Mouse (Mus musculus): ENCODE results near the gene Cln5.

Cln5 gene

GRCm38 (mm10) chr14:103069864-103070611 is at the start of gene Cln5:
TSS of gene Cln5 (plus strand) at chr14:103070216.
- DNase-seq (ENCODE audit: low read depth, low spot score), result peak; percentile 90

- no peak for DNase-seq (ENCODE audit: low read depth, low spot score)
These were observed 40.8 kb upstream of the Cln5 start for GRCm38 (mm10) chr14:103029203-103029602.

DNA sequence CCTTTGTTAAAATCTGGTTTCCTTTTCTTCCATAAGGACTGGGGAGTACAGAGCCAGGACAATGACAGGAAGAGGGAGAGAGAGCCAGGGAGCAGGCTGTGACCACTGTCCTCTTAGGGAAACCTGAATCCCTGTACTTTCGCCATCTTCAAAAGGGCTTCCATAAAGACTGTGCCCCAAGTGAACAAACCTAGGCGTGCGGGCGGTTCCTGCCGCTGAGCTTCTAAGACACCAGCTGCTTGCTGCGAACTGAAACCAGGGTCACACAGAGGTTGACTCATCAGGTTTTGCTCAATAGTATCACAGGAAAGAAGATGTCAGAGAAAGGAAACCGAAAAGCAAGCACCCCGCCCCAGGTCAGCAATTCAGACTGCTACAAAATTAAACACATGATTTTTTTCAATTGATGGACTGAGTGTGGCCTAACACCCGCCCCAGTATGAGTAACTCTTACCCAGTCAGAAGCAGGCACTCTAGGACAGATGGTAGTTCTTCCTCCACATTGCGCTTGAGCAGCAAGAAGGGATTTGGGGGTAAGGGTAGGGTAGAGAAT is 36.7 kb upstream of the Cln5 start:
- DNase-seq (ENCODE audit: low read depth, low spot score), result no peak

- DNase-seq (ENCODE audit: low read depth, low spot score), result no peak
These were observed 35.9 kb upstream of the Cln5 start for GRCm38 (mm10) chr14:103034076-103034475.

GRCm38 (mm10) chr14:103037016-103037415 is 33.0 kb upstream of the Cln5 start:
- DNase-seq (ENCODE audit: low read depth, low spot score), result no peak

GRCm38 (mm10) chr14:103046677-103047076 is 23.3 kb upstream of the Cln5 start, which contains the start of gene Acod1:
TSS of gene Acod1 (plus strand) at chr14:103046977.
- no peak for DNase-seq (ENCODE audit: low read depth, low spot score)

GRCm38 (mm10) chr14:103048292-103049086 is 21.5 kb upstream of the Cln5 start:
- DNase-seq (ENCODE audit: low read depth, low spot score), result no peak

GRCm38 (mm10) chr14:103051159-103051769 is 18.8 kb upstream of the Cln5 start:
- DNase-seq (ENCODE audit: low read depth, low spot score), result peak; percentile 41

DNA sequence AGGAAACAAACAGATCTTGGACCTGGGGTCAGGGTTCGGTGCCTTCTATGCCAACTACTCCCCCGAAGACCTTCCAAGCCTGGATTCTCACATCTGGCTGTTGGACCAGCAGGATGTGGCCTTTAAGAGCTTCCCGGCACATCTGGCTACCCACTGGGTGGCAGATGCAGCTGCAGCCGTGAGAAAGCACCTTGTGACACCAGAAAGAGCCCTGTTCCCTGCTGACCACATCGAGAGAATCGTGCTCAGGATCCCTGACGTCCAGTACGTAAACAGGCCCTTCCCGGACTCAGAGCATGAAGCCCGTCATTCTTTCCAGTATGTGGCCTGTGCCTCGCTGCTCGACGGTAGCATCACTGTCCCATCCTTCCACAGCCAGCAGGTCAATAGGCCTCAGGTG is 15.3 kb upstream of the Cln5 start:
- no peak for DNase-seq (ENCODE audit: low read depth, low spot score)

GRCm38 (mm10) chr14:103056601-103057000 is 13.4 kb upstream of the Cln5 start:
- DNase-seq (ENCODE audit: low read depth, low spot score), result no peak

DNA sequence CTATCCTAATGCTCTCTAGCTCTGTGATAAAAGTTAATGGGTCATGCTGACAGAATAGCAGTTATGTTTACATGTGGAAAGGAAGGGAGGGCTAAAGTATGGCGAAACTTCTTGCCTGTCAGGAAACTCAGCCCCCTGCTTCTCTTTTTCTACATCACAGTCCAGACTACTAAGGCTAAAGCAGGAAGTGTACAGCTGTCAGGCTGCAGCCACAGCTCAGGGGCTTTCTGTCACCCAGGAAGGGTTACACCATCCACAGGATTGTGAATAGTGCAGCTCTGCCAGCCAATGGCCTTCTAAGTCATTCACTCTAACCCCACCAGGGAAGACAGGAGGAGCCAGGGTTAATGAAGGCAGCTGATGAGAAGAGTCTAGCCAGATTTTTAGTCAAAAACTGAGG is 11.0 kb upstream of the Cln5 start:
- DNase-seq (ENCODE audit: low read depth, low spot score), result no peak

GRCm38 (mm10) chr14:103059495-103059894 is 10.5 kb upstream of the Cln5 start:
- no peak for DNase-seq (ENCODE audit: low read depth, low spot score)

DNA sequence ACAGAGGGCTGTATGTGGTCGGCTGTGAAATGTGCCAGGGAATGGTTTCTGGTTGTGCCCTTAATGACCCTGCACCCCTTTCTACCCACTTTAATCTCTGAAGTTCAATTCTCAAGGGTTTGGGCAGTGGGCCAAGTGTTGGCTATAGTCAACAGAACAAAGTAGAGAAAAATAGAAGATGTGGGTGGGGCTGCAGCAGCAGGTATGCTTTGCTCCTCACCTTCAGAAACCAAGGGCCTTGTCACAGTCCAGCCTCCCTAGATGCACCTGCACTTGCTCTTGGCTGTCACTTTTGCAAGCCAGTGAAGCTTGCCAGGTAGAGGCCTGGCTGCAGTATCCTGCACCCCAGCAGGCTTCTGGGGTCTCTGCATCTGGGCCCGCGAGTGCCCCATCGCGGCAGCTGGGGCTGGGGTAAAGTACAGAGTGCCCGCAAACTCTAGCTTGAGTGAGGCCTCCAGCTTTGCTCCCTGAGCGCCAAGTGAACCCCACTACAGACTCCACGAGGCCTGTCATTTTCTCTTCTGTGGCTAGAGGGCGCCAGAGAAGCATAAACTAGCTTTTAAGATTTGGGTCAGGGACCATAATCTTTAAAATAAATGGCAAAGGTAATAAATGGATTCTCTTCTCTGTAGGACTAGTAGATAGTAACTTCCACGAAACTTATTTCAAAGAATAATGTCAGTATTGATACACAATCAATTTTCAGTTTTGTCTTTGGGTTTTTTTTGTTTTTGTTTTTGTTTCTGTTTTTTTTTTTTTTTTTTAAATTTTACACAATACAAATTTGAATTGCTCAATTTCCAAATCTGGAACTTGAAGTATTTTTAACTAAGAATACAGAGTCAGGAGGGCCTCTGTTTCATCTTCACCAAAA is 4.5 kb upstream of the Cln5 start:
- peak; percentile 66 for DNase-seq (ENCODE audit: low read depth, low spot score)

- DNase-seq (ENCODE audit: low read depth, low spot score), result no peak
These were observed 552 bp upstream of the Cln5 start for GRCm38 (mm10) chr14:103069465-103069863.

- DNase-seq (ENCODE audit: low read depth, low spot score), result peak; percentile 32
These were observed 774 bp downstream of the Cln5 start for GRCm38 (mm10) chr14:103070790-103071189.

DNA sequence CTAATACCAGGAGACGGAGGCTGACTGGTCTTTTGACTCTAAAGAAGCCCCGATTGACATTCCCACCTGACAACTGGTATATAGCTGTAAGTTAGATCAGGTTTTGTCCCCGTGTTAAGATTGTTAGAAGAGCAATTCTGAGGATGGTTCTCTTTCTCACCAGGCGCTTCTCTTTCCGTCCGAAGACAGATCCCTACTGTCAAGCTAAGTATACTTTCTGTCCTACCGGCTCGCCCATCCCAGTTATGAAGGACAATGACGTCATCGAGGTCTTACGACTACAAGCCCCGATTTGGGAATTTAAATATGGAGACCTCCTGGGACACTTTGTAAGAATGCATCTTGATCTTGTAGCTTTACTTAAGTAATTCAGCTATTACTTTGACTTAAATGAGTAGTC is 1.5 kb downstream of the Cln5 start:
- DNase-seq (ENCODE audit: low read depth, low spot score), result no peak

DNA sequence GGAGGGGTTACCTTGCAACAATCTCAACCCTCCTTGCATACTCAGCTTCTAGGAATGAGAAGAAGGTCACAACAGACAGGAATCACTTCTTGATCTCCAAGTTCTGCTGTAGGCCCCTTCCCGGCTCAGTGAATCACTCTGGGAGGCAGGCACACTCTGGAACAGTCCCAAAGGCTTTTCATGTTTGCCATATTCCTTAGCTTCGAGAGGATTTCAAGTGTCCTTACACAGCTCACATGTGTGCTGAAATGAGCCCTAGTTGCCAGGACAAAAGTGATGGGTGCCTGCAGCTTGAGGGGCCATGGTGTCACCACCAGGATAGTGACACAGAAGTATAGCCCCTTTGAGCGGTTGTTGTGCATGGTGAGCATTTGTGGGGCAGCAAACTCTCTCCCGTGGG is 2.7 kb downstream of the Cln5 start:
- DNase-seq (ENCODE audit: low read depth, low spot score), result no peak

GRCm38 (mm10) chr14:103073825-103074224 is 3.8 kb downstream of the Cln5 start:
- DNase-seq (ENCODE audit: low read depth, low spot score), result no peak

DNA sequence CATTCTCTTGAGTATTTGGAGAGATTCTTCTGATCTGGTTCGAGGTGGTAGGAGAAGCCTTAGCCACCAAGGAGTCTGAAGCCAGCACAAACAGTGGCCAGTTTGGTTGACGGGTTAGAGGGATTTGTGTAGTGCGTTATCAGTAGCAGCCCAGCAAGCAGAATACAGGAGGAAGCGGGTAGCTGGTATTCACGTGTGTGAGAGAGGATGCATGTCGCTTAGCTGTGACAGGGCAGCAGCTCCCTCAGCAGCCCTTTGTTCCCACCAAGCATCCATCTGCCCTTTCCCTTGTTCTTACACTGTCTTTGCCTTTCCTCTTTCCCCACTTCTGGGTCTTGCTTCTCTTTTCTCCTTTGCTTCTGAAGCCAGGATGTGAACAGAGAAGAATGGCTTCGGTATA is 5.2 kb downstream of the Cln5 start:
- DNase-seq (ENCODE audit: low read depth, low spot score), result no peak

- no peak for DNase-seq (ENCODE audit: low read depth, low spot score)
These were observed 7.4 kb downstream of the Cln5 start for GRCm38 (mm10) chr14:103077272-103078005.

All from c-Kit-negative CD71-positive TER-119-positive erythroid progenitor cells, embryonic 14.5 days (primary cell).